Comparison of ENCODE assay signal across 24 mouse cellular contexts in the genomic region with DNA sequence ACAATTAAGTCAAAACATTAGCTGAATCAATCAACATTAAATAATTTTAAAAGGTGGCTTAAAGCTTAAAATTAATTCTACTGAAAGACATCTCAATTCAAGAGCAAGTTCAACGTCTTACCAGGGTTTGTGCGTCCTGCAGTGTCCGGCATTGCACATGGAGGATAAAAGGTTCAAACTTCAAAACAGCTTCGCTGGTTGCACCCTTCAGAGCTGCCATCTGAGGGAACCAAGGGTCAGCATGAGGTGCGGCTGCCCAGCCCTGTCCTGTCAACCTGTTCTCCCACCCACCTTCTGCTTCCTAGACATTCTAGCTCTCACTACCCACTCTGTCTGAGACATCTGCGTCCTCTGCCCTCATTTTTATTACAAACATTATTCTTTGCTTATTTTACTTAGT.
"Had no signal": no experiment of that assay in that cellular context is flagged by ENCODE, and none has a peak within 500 bp of the region (broad histone marks: within the 10 kb centered on the region; RNA-seq: fewer than 3 reads in every experiment).

No protein-coding gene starts in this region.

- DNase-seq: gastrocnemius, adult 2 months; gastrocnemius, postnatal 10 days; gastrocnemius, postnatal 25 days; heart, adult 2 months; heart, postnatal 14 days; heart, postnatal 4 days; liver; liver, embryonic 13.5 days had no signal

- H3K9me3 ChIP-seq: heart, embryonic 13.5 days; heart, embryonic 15.5 days; hindbrain, embryonic 10.5 days; hindbrain, embryonic 12.5 days; intestine, embryonic 15.5 days; limb, embryonic 10.5 days; limb, embryonic 12.5 days; liver, embryonic 13.5 days; liver, embryonic 15.5 days had no signal

- H3K9ac ChIP-seq: heart, embryonic 13.5 days; heart, embryonic 15.5 days; hindbrain, embryonic 12.5 days; hindbrain, embryonic 14.5 days; intestine, embryonic 15.5 days; limb, embryonic 12.5 days; liver, embryonic 13.5 days; liver, embryonic 15.5 days had no signal

- ATAC-seq: hindbrain, embryonic 16.5 days; inflammation-experienced regulatory T-cells, adult 6 months; intestine, embryonic 15.5 days; intestine, postnatal 0 days had no signal

- H3K27ac ChIP-seq: gastrocnemius, adult 2 months; heart, adult 2 months; heart, embryonic 13.5 days; heart, embryonic 15.5 days; hindbrain, embryonic 10.5 days; hindbrain, embryonic 12.5 days; hindbrain, embryonic 14.5 days; intestine, embryonic 15.5 days; layer of hippocampus, adult 2 months; left cerebral cortex, adult 2 months; limb, embryonic 10.5 days; limb, embryonic 12.5 days; liver, embryonic 13.5 days; liver, embryonic 15.5 days had no signal

- H3K4me3 ChIP-seq: gastrocnemius, adult 2 months; heart, adult 2 months; heart, embryonic 13.5 days; heart, embryonic 15.5 days; hindbrain, embryonic 10.5 days; hindbrain, embryonic 12.5 days; intestine, embryonic 15.5 days; layer of hippocampus, adult 2 months; left cerebral cortex, adult 2 months; limb, embryonic 10.5 days; limb, embryonic 12.5 days; liver, embryonic 13.5 days; liver, embryonic 15.5 days had no signal

- H3K27me3 ChIP-seq: heart, embryonic 13.5 days; heart, embryonic 15.5 days; hindbrain, embryonic 12.5 days; intestine, embryonic 15.5 days; limb, embryonic 12.5 days; liver, embryonic 13.5 days; liver, embryonic 15.5 days had no signal

- H3K4me2 ChIP-seq: heart, embryonic 11.5 days; heart, embryonic 13.5 days; heart, embryonic 15.5 days; hindbrain, embryonic 12.5 days; hindbrain, embryonic 14.5 days; intestine, embryonic 15.5 days; limb, embryonic 12.5 days; liver, embryonic 11.5 days; liver, embryonic 13.5 days; liver, embryonic 15.5 days had no signal
